19 mouse cellular contexts compared by ENCODE assay signal in genomic region chr1:189054191-189054590, GRCm38 (mm10). TPM values are rescaled to one million over a fixed set of nuclear protein-coding genes. Genes with fewer than 3 reads are reported as not detected.
DNase-seq lines count a peak whose midpoint lies in the region; ATAC-seq and TF ChIP-seq lines count a peak whose summit lies in the region.
"Had no signal": no experiment of that assay in that cellular context is flagged by ENCODE, and none has a peak within 500 bp of the region (broad histone marks: within the 10 kb centered on the region; RNA-seq: fewer than 3 reads in every experiment).

No protein-coding gene starts in this region.

- H3K27me3 ChIP-seq in CH12.LX (replicated peaks): no peaks in the 10 kb centered on the region
- H3K27me3 ChIP-seq in forebrain, postnatal 0 days (ENCODE audit: insufficient read depth, low read length): no peaks in the 10 kb centered on the region
- H3K27me3 ChIP-seq: forebrain, embryonic 12.5 days; midbrain, embryonic 13.5 days; neural tube, embryonic 12.5 days had no signal

- TF ChIP-seq EP300 in CH12.LX (IDR thresholded peaks at IDR 0.05; ENCODE audit: low read length): no peak

- H3K9ac ChIP-seq in CH12.LX (ENCODE audit: insufficient read depth, low read depth): no peak overlapping the region
- H3K9ac ChIP-seq in forebrain, postnatal 0 days: no peak overlapping the region
- H3K9ac ChIP-seq: forebrain, embryonic 12.5 days; midbrain, embryonic 13.5 days; neural tube, embryonic 12.5 days had no signal

- H3K4me3 ChIP-seq in layer of hippocampus, adult 2 months: no peak overlapping the region
- H3K4me3 ChIP-seq in CH12.LX (replicated peaks in 1 of 3; ENCODE audit: low read depth in 2 of 3, low read length in 2 of 3, poor library complexity in 1 of 3): no peak overlapping the region
- H3K4me3 ChIP-seq in forebrain, postnatal 0 days (ENCODE audit: low read depth, low read length): no peak overlapping the region
- H3K4me3 ChIP-seq: embryonic facial prominence, embryonic 10.5 days; forebrain, embryonic 12.5 days; midbrain, embryonic 13.5 days; neural tube, embryonic 12.5 days had no signal

- no peaks in the 10 kb centered on the region for H3K79me2 ChIP-seq in CH12.LX (replicated peaks; ENCODE audit: control insufficient read depth, extremely low read depth, insufficient read depth, poor library complexity, severe bottlenecking)

- no peak for TF ChIP-seq POLR2A in CH12.LX (IDR thresholded peaks at IDR 0.05; ENCODE audit: low read depth, low read length)

- no peak overlapping the region for H3K4me2 ChIP-seq in CH12.LX (ENCODE audit: insufficient read depth, low read depth, poor library complexity, severe bottlenecking)
- H3K4me2 ChIP-seq in forebrain, postnatal 0 days (ENCODE audit: low read depth): no peak overlapping the region
- H3K4me2 ChIP-seq: forebrain, embryonic 12.5 days; liver, embryonic 11.5 days; midbrain, embryonic 13.5 days; neural tube, embryonic 12.5 days had no signal

- no peak for DNase-seq in layer of hippocampus, adult 2 months (ENCODE audit: low spot score in 2 of 2)
- DNase-seq in layer of hippocampus, postnatal 10 days (ENCODE audit: low spot score in 2 of 2): no peak
- DNase-seq in 416B (ENCODE audit: low read depth): peak; percentile 28
- DNase-seq in CH12.LX (ENCODE audit: extremely low read depth): peak; percentile 4
- peak; percentile 38 for DNase-seq in kidney, postnatal 10 days
- DNase-seq in forebrain, postnatal 0 days: no peak
- DNase-seq: cerebellum, adult 2 months; cerebellum, postnatal 36 days; gastrocnemius, postnatal 14 days; lung, adult 2 months; thymus, postnatal 25 days had no signal

- H3K4me1 ChIP-seq in CH12.LX (ENCODE audit: control insufficient read depth in 1 of 2, insufficient read depth in 2 of 2): peaks cover 0 to 4% of the 10 kb centered on the region in 2 experiments; a peak in 1 of 4 replicates
- H3K4me1 ChIP-seq in forebrain, postnatal 0 days (ENCODE audit: insufficient read depth): no peaks in the 10 kb centered on the region
- H3K4me1 ChIP-seq: embryonic facial prominence, embryonic 10.5 days; forebrain, embryonic 12.5 days; midbrain, embryonic 13.5 days; neural tube, embryonic 12.5 days had no signal

- TF ChIP-seq RAD21 in CH12.LX (IDR thresholded peaks at IDR 0.05; ENCODE audit: low read depth, low read length): no peak

- dilution Hi-C loops in CH12.LX (cut with MboI; ENCODE audit: extremely low pct_ligation_motif_present, extremely low pct_unique_long_range_greater_than_20kb, low sequenced_read_pairs): no loop called here

- no peak for TF ChIP-seq CTCF in layer of hippocampus, adult 2 months (conservative IDR thresholded peaks at IDR 0.05)
- TF ChIP-seq CTCF in CH12.LX (conservative IDR thresholded peaks at IDR 0.05 in 1 of 2, IDR thresholded peaks at IDR 0.05 in 1 of 2; ENCODE audit: low read depth in 2 of 2, low read length in 2 of 2): no peak
- TF ChIP-seq CTCF in forebrain, postnatal 0 days (IDR thresholded peaks at IDR 0.05; ENCODE audit: low read depth): no peak

- WGBS in forebrain, postnatal 0 days: 80% methylated on average over 5 of the region's 5 CpGs

- ATAC-seq in forebrain, postnatal 0 days: no peak
- ATAC-seq in erythroblast, adult 5-6 weeks (replicated peaks; ENCODE audit: low FRiP score, poor library complexity, severe bottlenecking): no peak
- ATAC-seq: activated CD4-positive, CD25-positive, alpha-beta regulatory T cell, adult 4 months; midbrain, embryonic 13.5 days had no signal

- H3K9me3 ChIP-seq in CH12.LX (replicated peaks; ENCODE audit: low read length): no peaks in the 10 kb centered on the region
- no peaks in the 10 kb centered on the region for H3K9me3 ChIP-seq in forebrain, postnatal 0 days (ENCODE audit: low read length)
- H3K9me3 ChIP-seq: embryonic facial prominence, embryonic 10.5 days; forebrain, embryonic 12.5 days; midbrain, embryonic 13.5 days; neural tube, embryonic 12.5 days had no signal

- no peaks in the 10 kb centered on the region for H3K36me3 ChIP-seq in CH12.LX (replicated peaks in 1 of 2; ENCODE audit: control insufficient read depth in 1 of 2, insufficient read depth in 1 of 2, low read length in 1 of 2)
- no peaks in the 10 kb centered on the region for H3K36me3 ChIP-seq in forebrain, postnatal 0 days (ENCODE audit: insufficient read depth)
- H3K36me3 ChIP-seq: embryonic facial prominence, embryonic 10.5 days; forebrain, embryonic 12.5 days; midbrain, embryonic 13.5 days; neural tube, embryonic 12.5 days had no signal

- in situ Hi-C loops in CH12.LX (cut with MboI; ENCODE audit: low pct_ligation_motif_present, low pct_unique_long_range_greater_than_20kb, low sequenced_read_pairs): no loop called here

- peak overlapping the region; percentile 57; the same call in 1 of the 2 replicates for H3K27ac ChIP-seq in layer of hippocampus, adult 2 months
- H3K27ac ChIP-seq in CH12.LX (ENCODE audit: insufficient read depth, low read depth): no peak overlapping the region
- no peak overlapping the region for H3K27ac ChIP-seq in forebrain, postnatal 0 days (ENCODE audit: low read depth, low read length)
- H3K27ac ChIP-seq: embryonic facial prominence, embryonic 10.5 days; forebrain, embryonic 12.5 days; kidney, postnatal 0 days; midbrain, embryonic 13.5 days; neural tube, embryonic 12.5 days had no signal

TF ChIP-seq in CH12.LX, 34 proteins besides CTCF, POLR2A, EP300 and RAD21:
- TF ChIP-seq CHD2 (IDR thresholded peaks at IDR 0.05; ENCODE audit: low read length) (no peak), ELF1 (IDR thresholded peaks at IDR 0.05; ENCODE audit: low read depth, low read length) (0 out of 2 replicates have a peak, but pooled peaks have one; percentile 11)

RNA-seq across cellular contexts. Expression of gene Kctd3, which starts 46.5 kb away (rescaled TPM):
- 10 to 100 TPM; 83.9 to 84.8 TPM for total RNA-seq in layer of hippocampus, adult 2 months (2021)
- total RNA-seq in layer of hippocampus, postnatal 10 days (2021): 100 to 1,000 TPM; 104 to 113 TPM
- total RNA-seq in CH12.LX (2012; rRNA removed) (16.5 and 18.0 TPM in 2 replicates), CH12.LX (2014; rRNA removed) (8.4 and 8.9 TPM in 2 replicates)
- 15.4 and 20.5 TPM in 2 replicates for polyA plus RNA-seq in CH12.LX (2012; ENCODE audit: insufficient read length, low read depth)
- total RNA-seq in forebrain, postnatal 0 days (2014; rRNA removed): 63.6 and 79.6 TPM in 2 replicates
- 42.4 and 48.7 TPM in 2 replicates for polyA plus RNA-seq in forebrain, postnatal 0 days (2015; fragmentation: Nextera tagmentation; extraction: Ambion mirVana)
- total RNA-seq in erythroblast, adult 5-6 weeks (2015; ENCODE audit: low replicate concordance): 2.3 and 3.8 TPM in 2 replicates
- total RNA-seq in erythroblast, adult 5-6 weeks (2017; ENCODE audit: low replicate concordance): 4.6 and 8.1 TPM in 2 replicates

Comparison
In these comparisons a context has a peak if more than half of its experiments do, and no peak if none do; other contexts are left out.
1. DNase-seq: peak in 416B (single experiment), CH12.LX (single experiment) and kidney, postnatal 10 days (single experiment); none in layer of hippocampus, adult 2 months (0 of 2), layer of hippocampus, postnatal 10 days (0 of 2) and forebrain, postnatal 0 days (single experiment).